Mouse (Mus musculus) neural tube, embryonic 14.5 days (tissue): ENCODE measurements around the gene Tspan7. TPM values are rescaled to one million over a fixed set of nuclear protein-coding genes. Genes with fewer than 3 reads are reported as not detected.

Experiments used
- ATAC-seq: fragments of 200-750 bp; cut with Nextera tagmentation; 2 replicates; pipeline ENCODE4 v1.8.0; 2017; ENCODE audit warnings: low read depth, mild to moderate bottlenecking, moderate TSS enrichment, moderate library complexity
- H3K27ac ChIP-seq: fragments of 300-500 bp; sonication (generic); 2 replicates; pipeline ENCODE4 v1.5.1; 2014; ENCODE audit warnings: low read depth, mild to moderate bottlenecking, control low read depth, low read length, moderate library complexity, mixed read lengths
- H3K27me3 ChIP-seq: fragments of 300-500 bp; sonication (generic); 2 replicates; pipeline ENCODE4 v1.6.1; 2014; ENCODE audit warnings: low read length; ENCODE audit not compliant: control insufficient read depth, insufficient read depth
- H3K36me3 ChIP-seq: fragments of 300-500 bp; sonication (generic); 2 replicates; pipeline ENCODE4 v1.6.1; 2014; ENCODE audit warnings: low read length, mixed read lengths; ENCODE audit not compliant: control insufficient read depth, insufficient read depth
- H3K4me1 ChIP-seq: fragments of 300-500 bp; sonication (generic); 2 replicates; pipeline ENCODE4 v1.6.1; 2014; ENCODE audit warnings: low read length; ENCODE audit not compliant: control insufficient read depth, insufficient read depth
- H3K4me2 ChIP-seq: fragments of 300-500 bp; sonication (generic); 2 replicates; pipeline ENCODE4 v1.6.1; 2014; ENCODE audit warnings: mild to moderate bottlenecking, low read depth, low read length, control low read depth
- H3K4me3 ChIP-seq: fragments of 300-500 bp; sonication (generic); 2 replicates; pipeline ENCODE4 v1.5.1; 2014; ENCODE audit warnings: low read depth, low read length, control low read depth, mixed read lengths
- H3K9ac ChIP-seq: fragments of 300-500 bp; sonication (generic); replicated peaks from 2 replicates; pipeline ENCODE4 v1.6.1; 2014; ENCODE audit warnings: low read depth, mild to moderate bottlenecking, control low read depth, low read length, mixed read lengths
- H3K9me3 ChIP-seq: fragments of 300-500 bp; sonication (generic); 2 replicates; pipeline ENCODE4 v1.6.1; 2016; ENCODE audit warnings: low read length; ENCODE audit not compliant: control insufficient read depth
- WGBS: fragments of 180-500 bp; shearing (Covaris S2); extraction: QIAGEN DNeasy Blood & Tissue Kit; methylation state at CpG from one replicate; pipeline ENCODE4 v1.1.7; 2014; 5-methylcytosine and 5-hydroxymethylcytosine counted together
- polyA plus RNA-seq: library from polyadenylated mRNA; unstranded; fragments of >200 nt; fragmentation: Nextera tagmentation; extraction: Ambion mirVana; gene quantifications from 2 replicates; pipeline ENCODE4 v1.2.1, GENCODE M21; 2014

Tspan7 gene
- 396 and 493 TPM in 2 replicates for polyA plus RNA-seq

DNA sequence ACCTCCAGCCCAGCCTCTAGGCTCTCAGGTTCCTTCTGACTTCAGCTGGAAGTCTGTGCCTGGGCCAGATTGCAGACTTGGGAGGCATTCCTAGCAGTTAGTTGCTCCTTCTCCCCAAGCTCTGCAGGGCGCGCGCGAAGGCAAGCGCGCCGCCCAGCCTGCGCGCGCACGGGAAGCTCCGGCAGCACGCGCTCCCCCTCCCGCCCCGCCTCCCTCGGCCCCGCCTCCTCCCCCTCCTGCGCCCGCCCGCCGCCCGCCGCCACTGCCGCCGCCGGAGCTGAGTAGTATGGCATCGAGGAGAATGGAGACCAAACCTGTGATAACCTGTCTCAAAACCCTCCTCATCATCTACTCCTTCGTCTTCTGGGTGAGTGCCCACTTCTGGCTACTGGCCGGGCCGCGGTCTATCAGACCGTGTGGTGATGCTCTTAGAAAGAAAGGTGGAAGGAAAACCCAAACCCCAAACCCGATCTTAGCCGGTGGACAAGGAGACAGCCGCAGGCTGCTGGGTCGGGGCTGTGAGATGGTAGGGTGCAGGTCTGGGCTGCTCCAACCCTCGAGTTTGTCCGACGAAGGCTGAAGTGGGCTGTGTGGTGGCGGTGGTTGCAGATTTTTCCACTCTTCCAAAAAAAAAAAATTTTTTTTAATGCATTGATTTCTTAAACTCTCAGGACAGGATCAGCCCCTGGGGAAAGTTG lies at the start of gene Tspan7:
TSS of gene Tspan7 (plus strand) at position 287 of the 698 bp plus-strand sequence.
- H3K36me3 ChIP-seq, result no peaks in the 10 kb centered on the region
- H3K4me2 ChIP-seq, result peak within 1 kb of the TSS; percentile 47
- H3K27ac ChIP-seq, result peak within 1 kb of the TSS; percentile 58
- peak; percentile 83 for ATAC-seq
- no peaks in the 10 kb centered on the region for H3K4me1 ChIP-seq
- H3K9me3 ChIP-seq, result no peaks in the 10 kb centered on the region
- peak within 1 kb of the TSS; percentile 46 for H3K4me3 ChIP-seq
- 12% methylated on average over 33 of the region's 41 CpGs for WGBS
- no peaks in the 10 kb centered on the region for H3K27me3 ChIP-seq
- H3K9ac ChIP-seq, result peak within 1 kb of the TSS; percentile 63

DNA sequence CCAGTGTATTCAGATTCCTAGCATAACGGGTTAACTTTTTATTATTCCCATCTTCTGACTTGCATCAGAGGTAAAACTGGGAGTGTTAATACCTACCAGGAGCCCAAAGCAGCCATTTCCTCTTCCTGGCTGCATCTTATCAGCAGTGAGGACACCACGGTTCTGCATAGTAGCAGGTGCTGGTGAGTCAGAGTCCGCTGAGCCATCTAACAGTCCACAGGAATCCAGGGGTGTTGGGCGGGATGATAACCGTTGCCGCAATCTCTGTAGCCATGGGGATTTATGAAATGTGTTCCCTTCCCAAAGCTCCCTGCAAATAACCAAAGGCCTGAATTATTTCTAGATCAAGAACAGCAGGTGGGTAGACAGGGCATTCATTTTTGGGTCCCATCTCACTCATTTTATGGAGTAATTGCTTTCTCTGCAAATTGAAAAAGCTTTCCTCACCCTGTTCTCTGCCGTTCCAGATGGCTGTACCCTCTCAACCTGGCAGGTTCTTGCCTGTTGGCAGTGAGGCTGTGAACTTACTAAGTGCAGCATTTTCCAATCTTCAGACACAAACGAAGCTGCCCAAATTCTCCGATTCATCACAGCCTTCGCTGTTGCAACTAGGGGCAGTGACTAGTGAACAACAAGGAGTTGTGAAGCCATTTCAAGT lies 35.5 kb upstream of the Tspan7 start:
- ATAC-seq, result no peak
- no peaks in the 10 kb centered on the region for H3K36me3 ChIP-seq
- no peak overlapping the region for H3K9ac ChIP-seq
- H3K27ac ChIP-seq, result no peak overlapping the region
- 76% methylated on average over 10 of the region's 10 CpGs for WGBS
- H3K27me3 ChIP-seq, result no peaks in the 10 kb centered on the region
- H3K4me3 ChIP-seq, result no peak overlapping the region
- H3K4me2 ChIP-seq, result no peak overlapping the region
- no peaks in the 10 kb centered on the region for H3K9me3 ChIP-seq
- H3K4me1 ChIP-seq, result no peaks in the 10 kb centered on the region

DNA sequence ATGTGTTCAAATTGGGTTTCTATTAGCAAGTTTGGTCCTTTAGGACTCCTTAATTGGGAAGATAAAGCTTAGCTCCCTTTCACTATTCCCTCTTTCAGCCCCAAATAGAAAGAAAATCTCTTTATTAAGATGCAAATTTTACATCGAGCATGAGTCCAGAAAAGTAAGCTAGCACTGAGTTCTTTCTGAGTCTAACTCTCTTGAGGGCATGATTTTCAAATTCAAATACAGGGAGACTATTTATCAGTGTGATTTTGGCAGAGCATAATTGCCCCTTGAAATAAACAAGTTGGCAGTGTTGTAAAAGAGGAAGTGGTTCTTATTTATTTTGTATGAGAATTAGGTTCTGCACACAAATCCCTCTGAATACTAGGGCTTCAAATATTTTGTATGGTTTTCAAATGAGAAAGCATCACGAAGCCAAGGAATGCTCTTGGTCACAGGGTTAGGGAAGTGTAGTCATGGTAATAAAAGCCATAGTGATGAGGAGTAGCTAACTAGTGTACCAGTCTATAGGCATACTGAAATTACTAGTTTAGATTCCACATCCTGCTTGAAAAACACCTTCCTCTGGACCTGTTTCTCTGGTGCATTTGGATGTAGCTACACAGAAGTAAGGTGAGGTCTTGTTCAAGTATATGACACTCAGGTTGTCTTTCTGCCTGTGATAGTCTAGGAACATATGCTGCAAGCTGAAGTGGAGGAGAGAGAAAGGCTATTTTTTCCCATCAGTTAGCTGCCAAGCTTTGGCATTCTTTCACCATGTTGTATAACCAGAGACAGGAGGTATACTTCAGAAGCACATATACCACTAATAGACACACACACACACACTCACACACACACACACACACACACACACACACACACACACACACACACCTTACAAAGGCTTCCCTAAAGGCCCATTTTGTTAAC lies 34.6 kb upstream of the Tspan7 start:
- no peak overlapping the region for H3K9ac ChIP-seq
- no peak overlapping the region for H3K4me2 ChIP-seq
- H3K4me3 ChIP-seq, result no peak overlapping the region
- no peaks in the 10 kb centered on the region for H3K4me1 ChIP-seq
- no peaks in the 10 kb centered on the region for H3K27me3 ChIP-seq
- H3K9me3 ChIP-seq, result no peaks in the 10 kb centered on the region
- H3K27ac ChIP-seq, result no peak overlapping the region
- no peaks in the 10 kb centered on the region for H3K36me3 ChIP-seq
- WGBS, result 64% methylated on average over 2 of the region's 2 CpGs
- ATAC-seq, result no peak

DNA sequence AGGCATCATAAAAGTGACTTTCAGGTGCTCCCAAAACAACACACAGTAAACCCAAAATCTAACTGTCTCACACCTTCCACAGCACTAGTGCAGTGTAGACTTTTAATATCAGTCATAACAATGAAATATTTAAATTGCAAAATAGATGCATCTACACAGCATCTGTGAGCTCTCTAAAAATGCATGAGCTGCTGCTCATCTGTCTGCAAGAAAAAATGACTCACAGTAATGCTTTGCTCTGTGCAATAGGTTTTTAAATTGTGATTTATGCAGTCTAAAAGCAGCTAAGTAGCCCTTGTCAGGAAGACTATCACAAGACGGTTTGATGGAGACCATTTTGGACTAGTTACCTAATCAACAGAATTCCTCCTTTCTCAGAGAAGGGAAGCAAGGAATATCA lies 31.2 kb upstream of the Tspan7 start:
- no peaks in the 10 kb centered on the region for H3K9me3 ChIP-seq
- H3K4me1 ChIP-seq, result no peaks in the 10 kb centered on the region
- H3K27me3 ChIP-seq, result no peaks in the 10 kb centered on the region
- H3K27ac ChIP-seq, result no peak overlapping the region
- H3K9ac ChIP-seq, result no peak overlapping the region
- no peak overlapping the region for H3K4me2 ChIP-seq
- H3K4me3 ChIP-seq, result no peak overlapping the region
- no peak for ATAC-seq
- no peaks in the 10 kb centered on the region for H3K36me3 ChIP-seq
- 50% methylated on average over 1 of the region's 1 CpGs for WGBS

DNA sequence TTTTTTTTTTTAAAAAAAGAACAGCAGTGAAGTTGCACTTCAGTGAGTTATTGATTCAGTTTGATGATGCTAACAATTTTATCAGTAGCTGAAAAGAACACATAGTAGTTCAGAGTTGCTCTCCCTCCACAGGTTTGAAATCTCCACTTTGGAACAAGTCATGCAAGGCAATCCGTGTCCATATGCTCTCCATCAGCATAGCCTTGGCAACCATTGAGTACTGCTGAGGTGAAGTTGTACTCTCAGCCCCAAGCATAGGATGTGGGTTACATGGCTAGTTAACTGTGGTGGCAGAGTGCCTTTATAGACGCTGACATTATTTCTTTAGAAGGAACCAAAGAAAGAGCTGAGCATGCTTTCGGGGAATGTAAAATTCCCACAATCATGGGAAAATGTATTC lies 27.7 kb upstream of the Tspan7 start:
- Histone ChIP-seq H3K4me2 (no peak overlapping the region), H3K27me3 (no peaks in the 10 kb centered on the region), H3K4me3 (no peak overlapping the region), H3K36me3 (no peaks in the 10 kb centered on the region), H3K4me1 (no peaks in the 10 kb centered on the region), H3K9ac (no peak overlapping the region), H3K9me3 (no peaks in the 10 kb centered on the region), H3K27ac (no peak overlapping the region)
- no peak for ATAC-seq
- WGBS, result 84% methylated on average over 3 of the region's 3 CpGs

DNA sequence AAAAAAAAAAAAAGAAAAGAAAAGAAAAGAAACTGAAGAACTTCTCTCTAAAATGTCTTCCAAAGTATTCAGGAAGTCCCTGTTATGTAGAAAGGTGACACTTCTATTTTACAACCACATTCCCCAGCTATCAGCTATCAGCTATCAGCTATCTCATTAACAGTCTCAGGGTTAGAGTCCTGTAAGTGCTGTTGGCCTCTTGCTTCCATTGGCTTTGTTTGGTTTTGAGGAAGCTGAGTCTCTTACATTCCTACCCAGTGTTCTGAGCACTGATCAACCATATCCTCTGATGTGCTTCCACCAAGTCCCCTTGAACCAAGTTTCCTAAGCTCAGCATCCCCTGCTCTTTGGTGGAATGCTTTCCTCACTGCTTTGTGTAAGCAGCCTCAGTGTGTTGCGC lies 7.9 kb upstream of the Tspan7 start:
- H3K4me1 ChIP-seq, result no peaks in the 10 kb centered on the region
- H3K36me3 ChIP-seq, result no peaks in the 10 kb centered on the region
- no peak overlapping the region for H3K4me2 ChIP-seq
- H3K27me3 ChIP-seq, result no peaks in the 10 kb centered on the region
- no peak overlapping the region for H3K4me3 ChIP-seq
- no peak overlapping the region for H3K9ac ChIP-seq
- 90% methylated on average over 1 of the region's 1 CpGs for WGBS
- H3K9me3 ChIP-seq, result no peaks in the 10 kb centered on the region
- ATAC-seq, result no peak
- H3K27ac ChIP-seq, result no peak overlapping the region

DNA sequence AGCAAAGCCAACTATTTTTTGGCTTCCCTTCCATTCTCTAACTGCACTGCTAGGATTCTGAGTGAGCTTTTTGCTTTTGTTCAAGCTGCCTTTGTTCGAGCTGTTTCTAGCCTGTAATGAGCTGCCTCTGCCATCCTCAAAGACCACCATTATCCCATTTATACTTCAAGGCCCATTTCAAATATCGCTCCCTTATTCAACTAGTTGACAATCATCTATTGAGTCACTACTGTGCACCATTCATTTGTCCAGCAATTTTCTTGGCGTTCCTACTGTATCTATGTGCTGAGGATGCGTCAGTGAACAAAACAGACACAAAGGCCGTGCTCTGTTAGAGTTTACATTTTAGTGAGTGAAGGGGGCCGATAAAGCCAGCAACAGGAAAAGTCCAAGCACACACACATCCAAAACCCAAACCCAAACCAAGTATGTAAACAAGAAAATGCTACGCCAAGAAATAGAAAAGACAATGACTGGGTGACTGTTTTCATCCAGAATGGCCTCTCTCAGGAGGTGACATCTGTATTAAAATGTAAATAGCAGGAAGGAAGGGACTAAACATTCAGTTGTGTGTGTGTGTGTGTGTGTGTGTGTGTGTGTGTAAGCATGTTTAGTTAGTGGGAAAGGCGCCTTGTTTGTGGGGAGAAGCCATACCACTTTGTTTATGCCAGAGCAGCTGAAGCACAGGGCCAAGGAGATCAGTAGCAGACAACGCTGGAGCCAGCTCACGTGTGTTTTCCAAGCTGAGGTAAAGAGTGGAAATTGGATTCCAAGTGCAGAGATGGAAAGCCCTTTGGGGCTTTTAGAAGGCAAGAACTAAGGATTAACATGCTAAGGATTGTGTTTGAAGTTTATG lies 5.7 kb upstream of the Tspan7 start:
- Histone ChIP-seq H3K4me2 (no peak overlapping the region), H3K4me1 (no peaks in the 10 kb centered on the region), H3K36me3 (no peaks in the 10 kb centered on the region), H3K4me3 (no peak overlapping the region), H3K9ac (no peak overlapping the region), H3K9me3 (no peaks in the 10 kb centered on the region), H3K27ac (no peak overlapping the region), H3K27me3 (no peaks in the 10 kb centered on the region)
- no peak for ATAC-seq
- WGBS, result 64% methylated on average over 10 of the region's 10 CpGs

DNA sequence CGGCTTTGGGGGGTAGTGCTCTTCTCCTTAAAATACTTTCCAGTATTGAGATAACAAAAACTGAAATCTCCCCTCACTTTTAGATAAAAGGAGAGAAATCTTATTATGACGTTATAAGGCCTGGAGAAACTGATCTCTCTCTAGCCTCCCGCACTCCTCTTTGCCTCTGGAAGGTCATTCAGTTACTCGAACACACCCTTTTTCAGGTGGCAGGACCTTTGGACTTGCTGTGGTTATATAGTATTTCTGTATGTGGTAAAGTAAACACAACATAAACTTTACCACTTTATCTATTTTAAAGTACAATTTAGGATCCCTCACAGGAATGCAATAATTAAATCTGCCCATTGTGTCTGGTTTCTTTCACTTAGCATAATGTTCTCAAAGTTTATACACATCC lies 5.0 kb upstream of the Tspan7 start:
- no peak for ATAC-seq
- no peak overlapping the region for H3K4me3 ChIP-seq
- H3K36me3 ChIP-seq, result no peaks in the 10 kb centered on the region
- no peaks in the 10 kb centered on the region for H3K9me3 ChIP-seq
- H3K4me2 ChIP-seq, result no peak overlapping the region
- H3K4me1 ChIP-seq, result no peaks in the 10 kb centered on the region
- no peak overlapping the region for H3K27ac ChIP-seq
- H3K9ac ChIP-seq, result no peak overlapping the region
- 93% methylated on average over 4 of the region's 4 CpGs for WGBS
- H3K27me3 ChIP-seq, result no peaks in the 10 kb centered on the region
